Mouse (Mus musculus): ENCODE measurements around the gene Adk. TPM values are rescaled to one million over a fixed set of nuclear protein-coding genes. Genes with fewer than 3 reads are reported as not detected.

Gene Adk
- total RNA-seq, 2 experiments from 2014 or later, result 65.1 to 77.9 TPM

DNA sequence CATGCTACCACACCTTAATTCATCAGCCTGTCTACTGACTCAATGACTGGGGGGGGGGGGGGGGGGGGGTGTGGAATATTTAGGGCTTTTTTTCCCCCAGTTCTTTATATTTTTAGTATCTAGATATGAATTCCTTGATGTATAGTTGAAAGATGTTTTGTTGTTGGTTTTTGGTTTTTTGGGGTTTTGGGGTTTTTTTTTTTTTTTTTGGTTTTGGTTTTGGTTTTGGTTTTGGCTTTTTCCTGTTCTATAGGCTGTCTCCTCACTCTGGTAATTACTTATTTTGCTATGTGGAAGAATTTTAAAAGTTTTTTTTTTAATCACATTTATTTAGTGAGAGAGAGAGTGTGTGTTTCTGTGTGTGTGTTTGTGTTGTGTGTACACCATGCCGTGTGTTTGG, 282.5 kb downstream of the Adk start:
- DNase-seq (ENCODE audit: low spot score in 2 of 2), result no peak

- DNase-seq (ENCODE audit: low spot score in 2 of 2), result no peak
Measured at GRCm38 (mm10) chr14:21335691-21336314, 283.4 kb downstream of the Adk start.

- no peak for DNase-seq (ENCODE audit: low spot score in 2 of 2)
Measured at GRCm38 (mm10) chr14:21337948-21338347, 285.6 kb downstream of the Adk start.

GRCm38 (mm10) chr14:21341195-21341594, 288.8 kb downstream of the Adk start:
- DNase-seq (ENCODE audit: low spot score in 2 of 2), result no peak

- no peak for DNase-seq (ENCODE audit: low spot score in 2 of 2)
Measured at GRCm38 (mm10) chr14:21342984-21343383, 290.6 kb downstream of the Adk start.

DNA sequence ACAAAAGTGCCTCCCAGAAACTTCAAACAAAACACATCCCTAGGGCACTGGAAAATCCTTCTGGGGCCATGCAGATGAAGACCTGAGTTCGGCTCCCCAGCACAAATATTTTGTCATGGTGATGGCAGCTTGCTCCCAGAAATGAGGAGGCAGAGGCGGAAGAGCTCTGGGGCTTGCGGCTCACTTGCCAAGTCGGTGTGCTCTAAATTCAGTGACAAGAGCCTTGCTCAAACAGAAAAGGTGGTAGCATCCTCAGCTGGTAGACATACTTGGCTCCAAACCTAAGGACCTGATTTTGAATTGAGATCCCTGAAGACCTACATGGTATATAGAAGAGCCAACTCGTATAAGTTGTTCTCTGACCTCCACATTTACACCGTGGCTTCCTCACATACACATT, 292.5 kb downstream of the Adk start:
- DNase-seq (ENCODE audit: low spot score in 2 of 2), result peak in 1 of 2 experiments; percentile 27

- no peak for DNase-seq (ENCODE audit: low spot score in 2 of 2)
Measured at GRCm38 (mm10) chr14:21348611-21349260, 296.4 kb downstream of the Adk start.

GRCm38 (mm10) chr14:21351646-21352045, 299.3 kb downstream of the Adk start:
- no peak for DNase-seq (ENCODE audit: low spot score in 2 of 2)

GRCm38 (mm10) chr14:21356286-21356685, 303.9 kb downstream of the Adk start:
- no peak for DNase-seq (ENCODE audit: low spot score in 2 of 2)

GRCm38 (mm10) chr14:21359207-21359895, 307.0 kb downstream of the Adk start:
- DNase-seq (ENCODE audit: low spot score in 2 of 2), result no peak

- no peak for DNase-seq (ENCODE audit: low spot score in 2 of 2)
Measured at GRCm38 (mm10) chr14:21359896-21360525, 307.6 kb downstream of the Adk start.

GRCm38 (mm10) chr14:21367095-21367494, 314.7 kb downstream of the Adk start:
- no peak for DNase-seq (ENCODE audit: low spot score in 2 of 2)

GRCm38 (mm10) chr14:21368622-21369021, 316.2 kb downstream of the Adk start:
- no peak for DNase-seq (ENCODE audit: low spot score in 2 of 2)

DNA sequence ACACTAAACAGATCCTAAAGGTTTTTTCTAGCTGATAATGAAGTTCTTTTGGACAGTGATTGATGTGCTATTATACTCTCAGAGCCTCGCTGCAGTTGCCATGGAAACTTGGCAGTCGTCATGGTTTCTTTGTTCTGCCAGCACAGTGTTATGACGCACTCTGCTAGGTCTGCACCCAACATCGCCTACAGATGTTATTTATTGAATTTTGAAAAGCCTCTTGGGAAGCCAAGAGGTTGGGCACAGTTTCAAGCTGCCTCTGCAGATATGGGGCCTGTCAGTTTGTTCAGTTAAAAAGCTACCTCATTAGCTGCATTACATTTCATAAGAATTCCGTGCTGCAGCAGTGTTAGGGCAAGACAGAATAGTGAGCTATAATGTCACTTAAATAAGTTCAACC, 316.8 kb downstream of the Adk start:
- DNase-seq (ENCODE audit: low spot score in 2 of 2), result peak; percentile 84 to 86

GRCm38 (mm10) chr14:21371946-21372345, 319.6 kb downstream of the Adk start:
- no peak for DNase-seq (ENCODE audit: low spot score in 2 of 2)

- DNase-seq (ENCODE audit: low spot score in 2 of 2), result no peak
Measured at GRCm38 (mm10) chr14:21372689-21373088, 320.3 kb downstream of the Adk start.

- no peak for DNase-seq (ENCODE audit: low spot score in 2 of 2)
Measured at GRCm38 (mm10) chr14:21383701-21384428, 331.5 kb downstream of the Adk start.

DNA sequence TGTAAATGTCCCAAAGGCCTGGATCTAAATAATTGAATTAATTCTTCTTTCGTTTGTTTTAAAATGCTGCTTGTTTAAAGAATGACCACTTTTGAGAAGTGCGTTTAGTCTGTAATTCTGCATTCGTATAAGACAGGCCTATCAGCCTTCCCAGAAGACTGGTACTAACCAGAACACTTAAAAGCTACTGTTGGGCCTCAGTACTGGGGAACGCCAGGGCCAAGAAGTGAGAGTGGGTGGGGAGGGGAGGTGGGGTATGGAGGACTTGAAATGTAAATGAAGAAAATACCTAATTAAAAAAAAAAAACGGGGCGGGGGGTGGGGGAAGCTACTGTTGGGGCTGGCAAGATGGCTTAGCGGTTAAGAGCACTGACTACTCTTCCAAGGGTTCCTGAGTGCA, 347.1 kb downstream of the Adk start:
- DNase-seq (ENCODE audit: low spot score in 2 of 2), result no peak

DNA sequence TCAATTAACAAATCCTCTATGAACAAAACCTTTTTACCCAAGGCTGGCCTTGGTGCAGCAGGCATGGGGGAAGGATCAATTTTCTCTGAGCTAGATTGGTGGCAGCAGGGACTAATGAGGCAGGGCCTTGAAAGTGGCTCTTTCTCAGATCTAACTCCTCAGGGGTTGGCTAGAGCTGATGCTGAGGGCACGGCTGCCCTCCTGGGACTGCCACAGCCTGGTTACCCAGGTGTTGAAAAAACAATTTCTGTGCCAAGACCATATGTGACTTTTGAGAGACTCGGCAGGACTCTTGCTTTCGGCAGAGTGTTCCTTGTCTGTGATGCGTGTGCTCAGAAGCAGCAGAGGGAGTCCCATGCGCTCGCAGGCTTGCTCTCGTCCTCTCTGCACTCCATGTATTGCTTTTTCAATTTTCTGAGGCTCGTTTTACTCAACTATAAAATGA, 349.8 kb downstream of the Adk start:
- no peak for DNase-seq (ENCODE audit: low spot score in 2 of 2)

DNA sequence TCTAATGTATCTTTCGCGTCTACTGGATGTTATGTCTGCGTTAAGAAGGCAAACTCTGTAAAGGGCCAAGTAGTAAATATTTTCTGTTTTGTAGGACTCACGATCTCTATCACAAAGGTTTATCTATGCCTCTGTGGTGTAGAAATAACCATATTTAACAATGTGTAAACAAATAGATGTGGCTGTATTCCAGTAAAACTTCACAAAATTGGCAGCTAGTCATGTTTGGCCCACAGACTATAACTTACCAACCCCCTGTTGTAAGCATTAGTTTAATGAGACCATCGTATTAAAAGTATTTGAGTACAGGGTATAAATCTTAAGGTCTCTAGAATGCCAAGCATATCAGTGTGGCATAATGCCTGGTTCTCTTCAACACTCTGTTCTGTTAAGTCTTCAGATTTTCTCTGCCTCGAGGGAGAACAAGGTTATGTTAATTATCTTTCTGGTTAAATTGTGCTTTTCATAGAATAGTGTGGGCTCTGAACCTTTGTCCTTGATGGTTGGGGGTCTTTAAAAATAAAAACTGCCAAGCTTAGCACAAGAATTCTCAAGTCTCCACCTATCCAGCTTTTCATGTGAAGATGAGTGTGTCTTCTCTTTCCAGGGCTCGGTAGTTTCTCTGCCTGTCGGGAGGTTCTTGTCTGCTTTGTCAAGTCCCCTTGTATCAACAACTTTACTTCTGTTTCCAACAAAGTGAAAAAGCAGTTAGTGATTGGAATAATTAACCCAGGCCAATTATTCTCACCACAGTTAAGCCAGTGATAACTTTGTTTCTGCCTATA, 350.4 kb downstream of the Adk start:
- DNase-seq (ENCODE audit: low spot score in 2 of 2), result no peak

Data from left cerebral cortex, adult 18-20 months (tissue).